Mouse (Mus musculus) intestine, embryonic 16.5 days (tissue): Measurements from ENCODE around the gene Rps8. TPM values are rescaled to one million over a fixed set of nuclear protein-coding genes. Genes with fewer than 3 reads are reported as not detected.

ENCODE experiments used
- ATAC-seq: fragments of 200-750 bp; cut with Nextera tagmentation; 2 replicates; pipeline ENCODE4 v1.8.0; 2017; ENCODE audit warnings: moderate TSS enrichment, moderate library complexity
- H3K27ac ChIP-seq: fragments of 300-500 bp; sonication (generic); 2 replicates; pipeline ENCODE4 v1.5.1; 2014; ENCODE audit warnings: mild to moderate bottlenecking, low read length
- H3K27me3 ChIP-seq: fragments of 300-500 bp; sonication (generic); replicated peaks from 2 replicates; pipeline ENCODE4 v1.6.1; 2014; ENCODE audit warnings: low read length, control low read depth, mixed read lengths; ENCODE audit not compliant: control insufficient read depth, insufficient read depth
- H3K36me3 ChIP-seq: fragments of 300-500 bp; sonication (generic); 2 replicates; pipeline ENCODE4 v1.6.1; 2014; ENCODE audit warnings: low read length, control low read depth; ENCODE audit not compliant: control insufficient read depth, insufficient read depth
- H3K4me1 ChIP-seq: fragments of 300-500 bp; sonication (generic); 2 replicates; pipeline ENCODE4 v1.6.1; 2014; ENCODE audit warnings: low read length, control low read depth, mixed read lengths; ENCODE audit not compliant: control insufficient read depth, insufficient read depth
- H3K4me2 ChIP-seq: fragments of 300-500 bp; sonication (generic); 2 replicates; pipeline ENCODE4 v1.6.1; 2014; ENCODE audit warnings: low read depth, low read length, control low read depth
- H3K4me3 ChIP-seq: fragments of 300-500 bp; sonication (generic); 2 replicates; pipeline ENCODE4 v1.5.1; 2014; ENCODE audit warnings: mild to moderate bottlenecking, low read length
- H3K9ac ChIP-seq: fragments of 300-500 bp; sonication (generic); 2 replicates; pipeline ENCODE4 v1.6.1; 2014; ENCODE audit warnings: low read depth, low read length
- H3K9me3 ChIP-seq: fragments of 300-500 bp; sonication (generic); 2 replicates; pipeline ENCODE4 v1.6.1; 2016; ENCODE audit warnings: low read length, control low read depth; ENCODE audit not compliant: control insufficient read depth
- WGBS: fragments of 180-500 bp; shearing (Covaris S2); extraction: QIAGEN DNeasy Blood & Tissue Kit; methylation state at CpG from one replicate; pipeline ENCODE4 v1.1.7; 2014; 5-methylcytosine and 5-hydroxymethylcytosine counted together
- polyA plus RNA-seq: library from polyadenylated mRNA; unstranded; fragments of >200 nt; fragmentation: Nextera tagmentation; extraction: Ambion mirVana; gene quantifications from 2 replicates; pipeline ENCODE4 v1.2.1, GENCODE M21; 2015

Rps8 gene
- polyA plus RNA-seq, 1 experiment from 2014 or later: 851 TPM

- WGBS: 1% methylated on average over 42 of the region's 42 CpGs
- no peaks in the 10 kb centered on the region for H3K27me3 ChIP-seq
Measured at GRCm38 (mm10) chr4:117181863-117182758, 26.1 kb upstream of the Rps8 start, which contains the start of gene Kif2c. TSS of gene Kif2c (minus strand) at chr4:117182639.

GRCm38 (mm10) chr4:117169936-117170335, 13.9 kb upstream of the Rps8 start:
- no peaks in the 10 kb centered on the region for H3K9me3 ChIP-seq
- H3K4me3 ChIP-seq: no peak overlapping the region
- no peaks in the 10 kb centered on the region for H3K27me3 ChIP-seq
- peaks cover 35% of the 10 kb centered on the region for H3K36me3 ChIP-seq
- H3K4me2 ChIP-seq: no peak overlapping the region
- no peaks in the 10 kb centered on the region for H3K4me1 ChIP-seq
- WGBS: 74% methylated on average over 5 of the region's 5 CpGs
- H3K27ac ChIP-seq: no peak overlapping the region
- H3K9ac ChIP-seq: no peak overlapping the region
- ATAC-seq: no peak

More at GRCm38 (mm10) chr4:117181863-117182758, 26.1 kb upstream of the Rps8 start, which contains the start of gene Kif2c:
- Histone ChIP-seq H3K9me3 (no peaks in the 10 kb centered on the region), H3K4me2 (peak within 1 kb of the TSS; percentile 62), H3K4me3 (peak within 1 kb of the TSS; percentile 56), H3K9ac (peak within 1 kb of the TSS; percentile 67), H3K27ac (peak within 1 kb of the TSS; percentile 26; the same call in 1 of the 2 replicates), H3K4me1 (peaks cover 6% of the 10 kb centered on the region), H3K36me3 (peaks cover 8% of the 10 kb centered on the region; the same call in 1 of the 2 replicates)
- ATAC-seq: peak; percentile 99

GRCm38 (mm10) chr4:117161183-117161582, 5.1 kb upstream of the Rps8 start:
- no peaks in the 10 kb centered on the region for H3K9me3 ChIP-seq
- peaks cover 23% of the 10 kb centered on the region for H3K36me3 ChIP-seq
- no peak overlapping the region for H3K27ac ChIP-seq
- H3K4me1 ChIP-seq: no peaks in the 10 kb centered on the region
- WGBS: 58% methylated on average over 4 of the region's 4 CpGs
- no peak overlapping the region for H3K9ac ChIP-seq
- H3K27me3 ChIP-seq: no peaks in the 10 kb centered on the region
- no peak overlapping the region for H3K4me2 ChIP-seq
- no peak overlapping the region for H3K4me3 ChIP-seq
- ATAC-seq: no peak

GRCm38 (mm10) chr4:117159666-117160065, 3.6 kb upstream of the Rps8 start:
- H3K36me3 ChIP-seq: peaks cover 8% of the 10 kb centered on the region; the same call in 1 of the 2 replicates
- H3K27ac ChIP-seq: no peak overlapping the region
- ATAC-seq: no peak
- H3K4me1 ChIP-seq: no peaks in the 10 kb centered on the region
- no peak overlapping the region for H3K4me2 ChIP-seq
- 83% methylated on average over 10 of the region's 10 CpGs for WGBS
- no peak overlapping the region for H3K4me3 ChIP-seq
- no peaks in the 10 kb centered on the region for H3K27me3 ChIP-seq
- H3K9ac ChIP-seq: no peak overlapping the region
- no peaks in the 10 kb centered on the region for H3K9me3 ChIP-seq

GRCm38 (mm10) chr4:117156372-117156771, 329 bp upstream of the Rps8 start:
- Histone ChIP-seq H3K4me1 (peaks cover 22% of the 10 kb centered on the region), H3K9ac (peak overlapping the region; percentile 98), H3K27ac (no peak overlapping the region), H3K4me3 (peak overlapping the region; percentile 85), H3K27me3 (no peaks in the 10 kb centered on the region), H3K9me3 (no peaks in the 10 kb centered on the region), H3K36me3 (peaks cover 19% of the 10 kb centered on the region), H3K4me2 (peak overlapping the region; percentile 30; the same call in 1 of the 2 replicates)
- 28% methylated on average over 6 of the region's 6 CpGs for WGBS
- no peak for ATAC-seq

- peak overlapping the region; percentile 98 for H3K9ac ChIP-seq
- WGBS: 1% methylated on average over 44 of the region's 44 CpGs
- H3K4me1 ChIP-seq: peaks cover 22% of the 10 kb centered on the region
- peak overlapping the region; percentile 85 for H3K4me3 ChIP-seq
- H3K27ac ChIP-seq: peak overlapping the region; percentile 89
- peaks cover 31% of the 10 kb centered on the region for H3K36me3 ChIP-seq
- peak; percentile 3; the same call in 1 of the 2 replicates for ATAC-seq
- no peaks in the 10 kb centered on the region for H3K27me3 ChIP-seq
- peak overlapping the region; percentile 65 for H3K4me2 ChIP-seq
- H3K9me3 ChIP-seq: no peaks in the 10 kb centered on the region
Measured at GRCm38 (mm10) chr4:117155020-117155791, 837 bp downstream of the Rps8 start.

GRCm38 (mm10) chr4:117152714-117153113, 3.3 kb downstream of the Rps8 start:
- H3K9ac ChIP-seq: peak overlapping the region; percentile 98; the same call in 1 of the 2 replicates
- no peaks in the 10 kb centered on the region for H3K9me3 ChIP-seq
- no peak for ATAC-seq
- H3K36me3 ChIP-seq: peaks cover 34% of the 10 kb centered on the region
- H3K27ac ChIP-seq: peak overlapping the region; percentile 33; the same call in 1 of the 2 replicates
- H3K27me3 ChIP-seq: no peaks in the 10 kb centered on the region
- peak overlapping the region; percentile 85; the same call in 1 of the 2 replicates for H3K4me3 ChIP-seq
- WGBS: 63% methylated on average over 5 of the region's 5 CpGs
- H3K4me2 ChIP-seq: peak overlapping the region; percentile 65; the same call in 1 of the 2 replicates
- peaks cover 22% of the 10 kb centered on the region for H3K4me1 ChIP-seq

GRCm38 (mm10) chr4:117151416-117151815, 4.6 kb downstream of the Rps8 start:
- Histone ChIP-seq H3K4me2 (no peak overlapping the region), H3K27me3 (no peaks in the 10 kb centered on the region), H3K36me3 (peaks cover 34% of the 10 kb centered on the region), H3K4me1 (peaks cover 22% of the 10 kb centered on the region), H3K9ac (no peak overlapping the region), H3K27ac (no peak overlapping the region), H3K9me3 (no peaks in the 10 kb centered on the region), H3K4me3 (no peak overlapping the region)
- 67% methylated on average over 1 of the region's 1 CpGs for WGBS
- no peak for ATAC-seq

- no peaks in the 10 kb centered on the region for H3K9me3 ChIP-seq
- no peaks in the 10 kb centered on the region for H3K27me3 ChIP-seq
- no peak overlapping the region for H3K4me3 ChIP-seq
- H3K4me2 ChIP-seq: no peak overlapping the region
- no peak overlapping the region for H3K9ac ChIP-seq
- WGBS: 90% methylated on average over 6 of the region's 6 CpGs
- H3K27ac ChIP-seq: 0 out of 2 replicates have a peak overlapping the region, but pooled peaks have one; percentile 9
- H3K36me3 ChIP-seq: peaks cover 34% of the 10 kb centered on the region
- ATAC-seq: no peak
- peaks cover 22% of the 10 kb centered on the region for H3K4me1 ChIP-seq
Measured at GRCm38 (mm10) chr4:117150212-117150733, 5.8 kb downstream of the Rps8 start.
